Mouse (Mus musculus) forebrain, embryonic 16.5 days (tissue): ENCODE measurements around the gene Zfp207. TPM values are rescaled to one million over a fixed set of nuclear protein-coding genes. Genes with fewer than 3 reads are reported as not detected.
"Not testable (repeated sequence)": the region's sequence is repeated elsewhere in the genome, so short reads cannot be mapped to it uniquely, and the experiment has no call there.

Experiments used
- ATAC-seq: fragments of 200-750 bp; cut with Nextera tagmentation; 2 replicates; pipeline ENCODE4 v1.8.0; 2017; ENCODE audit warnings: mild to moderate bottlenecking, moderate library complexity
- H3K27ac ChIP-seq: fragments of 300-500 bp; sonication (generic); 2 replicates; pipeline ENCODE4 v1.5.1; 2014; ENCODE audit warnings: low read length, control low read depth
- H3K27me3 ChIP-seq: fragments of 300-500 bp; sonication (generic); replicated peaks from 2 replicates; pipeline ENCODE4 v1.6.1; 2014; ENCODE audit warnings: low read length; ENCODE audit not compliant: control insufficient read depth, insufficient read depth
- H3K36me3 ChIP-seq: fragments of 300-500 bp; sonication (generic); 2 replicates; pipeline ENCODE4 v1.6.1; 2014; ENCODE audit not compliant: control insufficient read depth, insufficient read depth
- H3K4me1 ChIP-seq: fragments of 300-500 bp; sonication (generic); replicated peaks from 2 replicates; pipeline ENCODE4 v1.6.1; 2014; ENCODE audit warnings: low read length; ENCODE audit not compliant: control insufficient read depth, insufficient read depth
- H3K4me2 ChIP-seq: fragments of 300-500 bp; sonication (generic); 2 replicates; pipeline ENCODE4 v1.6.1; 2014; ENCODE audit warnings: mild to moderate bottlenecking, low read length, control low read depth
- H3K4me3 ChIP-seq: fragments of 300-500 bp; sonication (generic); replicated peaks from 2 replicates; pipeline ENCODE4 v1.5.1; 2014; ENCODE audit warnings: mild to moderate bottlenecking, low read length, control low read depth
- H3K9ac ChIP-seq: fragments of 300-500 bp; sonication (generic); replicated peaks from 2 replicates; pipeline ENCODE4 v1.6.1; 2014; ENCODE audit warnings: low read depth, low read length, control low read depth
- H3K9me3 ChIP-seq: fragments of 300-500 bp; sonication (generic); 2 replicates; pipeline ENCODE4 v1.6.1; 2016; ENCODE audit warnings: low read length; ENCODE audit not compliant: control insufficient read depth
- WGBS: fragments of 180-500 bp; shearing (Covaris S2); extraction: QIAGEN DNeasy Blood & Tissue Kit; methylation state at CpG from one replicate; pipeline ENCODE4 v1.1.7; 2014; 5-methylcytosine and 5-hydroxymethylcytosine counted together
- polyA plus RNA-seq: library from polyadenylated mRNA; unstranded; fragments of >200 nt; fragmentation: Nextera tagmentation; extraction: Ambion mirVana; gene quantifications from 2 replicates; pipeline ENCODE4 v1.2.1, GENCODE M21; 2015

Gene Zfp207
- polyA plus RNA-seq, 1 experiment from 2014 or later, result 250 TPM

GRCm38 (mm10) chr11:80425247-80425778, 42.2 kb downstream of the Zfp207 start:
- H3K9me3 ChIP-seq, result no peaks in the 10 kb centered on the region
- no peak overlapping the region for H3K4me2 ChIP-seq
- no peak overlapping the region for H3K27ac ChIP-seq
- no peaks in the 10 kb centered on the region for H3K27me3 ChIP-seq
- no peak for ATAC-seq
- no peaks in the 10 kb centered on the region for H3K36me3 ChIP-seq
- WGBS, result 60% methylated on average over 5 of the region's 5 CpGs
- no peak overlapping the region for H3K4me3 ChIP-seq
- H3K4me1 ChIP-seq, result peaks cover 11% of the 10 kb centered on the region
- no peak overlapping the region for H3K9ac ChIP-seq

DNA sequence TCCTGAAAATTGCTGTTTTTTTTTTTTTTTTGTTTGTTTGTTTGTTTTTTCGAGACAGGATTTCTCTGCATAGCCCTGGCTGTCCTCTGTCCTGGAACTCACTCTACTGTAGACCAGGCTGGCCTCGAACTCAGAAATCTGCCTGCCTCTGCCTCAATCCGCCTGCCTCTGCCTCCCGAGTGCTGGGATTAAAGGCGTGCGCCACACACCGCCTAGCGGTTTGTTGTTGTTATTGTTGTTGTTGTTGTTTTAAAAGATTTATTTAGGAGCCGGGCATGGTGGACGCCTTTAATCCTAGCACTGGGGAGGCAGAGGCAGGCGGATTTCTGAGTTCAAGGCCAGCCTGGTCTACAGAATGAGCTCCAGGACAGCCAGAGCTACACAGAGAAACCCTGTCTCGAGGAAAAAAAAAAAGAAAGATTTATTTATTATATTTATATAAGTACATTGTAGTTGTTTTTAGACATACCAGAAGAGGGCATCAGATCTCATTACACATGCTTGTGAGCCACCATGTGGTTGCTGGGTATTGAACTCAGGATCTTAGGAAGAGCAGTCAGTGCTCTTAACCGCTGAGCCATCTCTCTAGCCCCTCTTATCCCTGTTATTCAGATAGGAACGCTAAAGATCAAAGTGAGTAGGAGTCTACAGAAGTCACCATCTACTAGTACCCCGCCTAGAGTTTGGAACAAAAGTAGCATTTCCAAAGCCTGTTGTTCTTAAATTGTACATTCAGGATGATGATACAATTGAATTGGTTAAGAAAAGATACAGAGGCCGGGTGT, 43.1 kb downstream of the Zfp207 start:
- H3K27me3 ChIP-seq, H3K9ac ChIP-seq, H3K9me3 ChIP-seq, H3K36me3 ChIP-seq, H3K27ac ChIP-seq, H3K4me2 ChIP-seq, ATAC-seq, H3K4me3 ChIP-seq: not testable (repeated sequence)
- WGBS, result 82% methylated on average over 16 of the region's 16 CpGs
- H3K4me1 ChIP-seq, result peaks cover 11% of the 10 kb centered on the region

DNA sequence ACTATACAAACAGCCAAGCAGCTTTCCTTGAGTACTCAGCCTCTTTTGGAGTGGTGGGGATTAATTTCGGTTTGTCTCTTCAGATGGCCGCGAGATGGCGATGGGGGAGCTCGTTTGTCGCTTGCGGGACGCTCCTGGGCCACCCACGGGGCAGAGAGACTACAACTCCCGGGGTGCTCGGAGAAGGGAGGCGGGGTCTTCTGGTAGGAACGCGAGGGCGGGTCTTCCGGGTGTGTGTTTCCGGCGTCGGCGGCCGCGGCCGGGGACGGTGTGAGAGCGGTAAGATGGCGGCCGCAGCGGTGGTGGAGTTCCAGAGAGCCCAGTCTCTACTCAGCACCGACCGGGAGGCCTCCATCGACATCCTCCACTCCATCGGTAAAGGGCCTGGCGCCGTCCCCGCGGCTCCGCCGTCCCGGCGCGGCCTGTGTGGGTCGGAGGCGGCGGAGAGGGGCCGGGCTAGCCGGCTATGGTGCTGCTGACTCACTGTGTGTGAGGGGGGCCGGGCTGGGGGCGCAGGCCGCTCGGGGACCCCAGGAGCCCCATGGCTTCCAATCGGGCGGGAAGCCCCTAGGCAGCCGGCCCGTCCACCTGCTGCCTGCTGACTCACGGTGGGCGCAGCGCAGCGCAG, 45.4 kb downstream of the Zfp207 start, which contains the start of gene Psmd11:
Gene Psmd11, plus strand, starts transcription at position 235 of the 628 bp plus-strand sequence.
- H3K36me3 ChIP-seq, result peaks cover 6% of the 10 kb centered on the region
- peak within 1 kb of the TSS; percentile 90 for H3K4me2 ChIP-seq
- peaks cover 11% of the 10 kb centered on the region for H3K4me1 ChIP-seq
- H3K4me3 ChIP-seq, result peak within 1 kb of the TSS; percentile 93
- H3K27ac ChIP-seq, result peak within 1 kb of the TSS; percentile 86
- 0% methylated on average over 56 of the region's 58 CpGs for WGBS
- H3K9ac ChIP-seq, result peak within 1 kb of the TSS; percentile 93
- no peaks in the 10 kb centered on the region for H3K9me3 ChIP-seq
- H3K27me3 ChIP-seq, result no peaks in the 10 kb centered on the region
- peak; percentile 100 for ATAC-seq

DNA sequence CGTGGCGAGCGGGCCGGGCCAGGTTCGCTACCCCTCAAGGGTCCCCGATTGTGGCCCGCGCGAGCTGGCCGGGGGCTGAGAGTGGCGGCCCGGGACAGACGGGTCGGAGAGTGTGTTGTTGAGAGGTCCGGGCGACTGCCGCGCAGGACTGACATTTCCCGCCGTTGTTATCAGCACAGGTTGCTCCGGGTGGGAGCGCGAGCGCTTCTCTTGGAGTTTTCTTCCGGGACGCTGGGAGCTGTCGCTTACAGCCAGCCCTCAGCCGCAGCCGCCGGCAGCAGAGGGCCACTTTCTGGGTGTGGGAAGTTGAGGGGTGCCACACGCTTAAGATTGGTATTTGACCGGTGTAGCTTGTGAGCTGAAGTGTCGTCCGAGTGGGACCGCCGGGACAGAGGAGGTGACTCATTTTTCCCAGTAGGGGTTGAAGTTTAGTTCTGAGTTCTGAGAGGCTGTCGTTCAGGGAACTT, 46.0 kb downstream of the Zfp207 start:
- Histone ChIP-seq H3K4me2 (peak overlapping the region; percentile 90), H3K4me3 (peak overlapping the region; percentile 93), H3K36me3 (peaks cover 6% of the 10 kb centered on the region), H3K27ac (peak overlapping the region; percentile 86), H3K27me3 (no peaks in the 10 kb centered on the region), H3K9ac (peak overlapping the region; percentile 93), H3K4me1 (peaks cover 11% of the 10 kb centered on the region), H3K9me3 (no peaks in the 10 kb centered on the region)
- under 1% methylated on average over 36 of the region's 37 CpGs for WGBS
- ATAC-seq, result no peak; the same call in 1 of the 2 replicates

DNA sequence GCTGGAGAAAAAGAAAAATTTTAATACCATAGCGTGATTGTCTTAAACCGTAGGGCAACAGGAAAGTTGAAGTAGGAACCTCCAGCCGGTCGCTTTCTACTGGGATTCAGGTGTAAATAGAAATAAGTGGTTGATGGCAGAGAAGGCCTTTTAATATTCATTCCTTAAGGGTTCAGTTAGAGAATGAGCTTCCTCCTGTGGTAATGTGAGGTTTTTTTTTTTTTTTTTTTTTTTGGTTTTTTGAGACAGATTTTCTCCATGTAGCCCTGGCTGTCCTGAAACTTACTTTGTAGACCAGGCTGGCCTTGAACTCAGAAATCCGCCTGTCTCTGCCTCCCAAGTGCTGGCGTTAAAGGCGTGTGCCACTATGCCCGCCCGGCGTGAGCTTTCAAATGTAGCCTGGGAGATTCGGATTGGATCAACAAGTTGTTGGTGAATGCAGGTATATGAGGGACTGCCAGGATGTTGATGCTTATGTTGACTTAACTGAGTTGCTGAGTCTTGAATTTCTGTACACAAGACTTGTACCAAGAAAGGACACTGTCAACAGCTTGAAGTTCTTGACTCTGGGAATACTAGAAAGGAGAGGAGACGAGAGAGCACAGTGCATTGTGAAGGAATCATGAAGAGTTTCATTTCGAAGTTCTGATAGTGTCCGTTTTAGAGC, 46.6 kb downstream of the Zfp207 start:
- H3K4me3 ChIP-seq, result peak overlapping the region; percentile 93
- H3K27me3 ChIP-seq, result no peaks in the 10 kb centered on the region
- H3K36me3 ChIP-seq, result peaks cover 6% of the 10 kb centered on the region
- H3K9me3 ChIP-seq, result no peaks in the 10 kb centered on the region
- peak overlapping the region; percentile 93 for H3K9ac ChIP-seq
- 60% methylated on average over 14 of the region's 14 CpGs for WGBS
- peaks cover 11% of the 10 kb centered on the region for H3K4me1 ChIP-seq
- H3K4me2 ChIP-seq, result peak overlapping the region; percentile 90
- no peak for ATAC-seq
- no peak overlapping the region for H3K27ac ChIP-seq

GRCm38 (mm10) chr11:80430366-80430910, 47.4 kb downstream of the Zfp207 start:
- no peak overlapping the region for H3K27ac ChIP-seq
- no peak for ATAC-seq
- H3K4me3 ChIP-seq, result no peak overlapping the region
- H3K4me1 ChIP-seq, result peaks cover 11% of the 10 kb centered on the region
- H3K9me3 ChIP-seq, result no peaks in the 10 kb centered on the region
- WGBS, result 94% methylated on average over 3 of the region's 3 CpGs
- peaks cover 6% of the 10 kb centered on the region for H3K36me3 ChIP-seq
- H3K4me2 ChIP-seq, result no peak overlapping the region
- no peak overlapping the region for H3K9ac ChIP-seq
- no peaks in the 10 kb centered on the region for H3K27me3 ChIP-seq

GRCm38 (mm10) chr11:80446916-80447315, 63.8 kb downstream of the Zfp207 start:
- ATAC-seq, result no peak
- Histone ChIP-seq H3K9me3 (no peaks in the 10 kb centered on the region), H3K36me3 (peaks cover 20% of the 10 kb centered on the region), H3K4me2 (no peak overlapping the region), H3K9ac (no peak overlapping the region), H3K4me3 (no peak overlapping the region), H3K27ac (no peak overlapping the region), H3K27me3 (no peaks in the 10 kb centered on the region), H3K4me1 (no peaks in the 10 kb centered on the region)
- 96% methylated on average over 3 of the region's 3 CpGs for WGBS

- H3K4me2 ChIP-seq, result no peak overlapping the region
- peaks cover 22% of the 10 kb centered on the region for H3K36me3 ChIP-seq
- no peak overlapping the region for H3K9ac ChIP-seq
- H3K4me3 ChIP-seq, result no peak overlapping the region
- no peak overlapping the region for H3K27ac ChIP-seq
- no peaks in the 10 kb centered on the region for H3K4me1 ChIP-seq
- no peak for ATAC-seq
- WGBS, result 96% methylated on average over 2 of the region's 2 CpGs
- H3K9me3 ChIP-seq, result no peaks in the 10 kb centered on the region
- no peaks in the 10 kb centered on the region for H3K27me3 ChIP-seq
These were observed 66.8 kb downstream of the Zfp207 start for GRCm38 (mm10) chr11:80449859-80450258.

DNA sequence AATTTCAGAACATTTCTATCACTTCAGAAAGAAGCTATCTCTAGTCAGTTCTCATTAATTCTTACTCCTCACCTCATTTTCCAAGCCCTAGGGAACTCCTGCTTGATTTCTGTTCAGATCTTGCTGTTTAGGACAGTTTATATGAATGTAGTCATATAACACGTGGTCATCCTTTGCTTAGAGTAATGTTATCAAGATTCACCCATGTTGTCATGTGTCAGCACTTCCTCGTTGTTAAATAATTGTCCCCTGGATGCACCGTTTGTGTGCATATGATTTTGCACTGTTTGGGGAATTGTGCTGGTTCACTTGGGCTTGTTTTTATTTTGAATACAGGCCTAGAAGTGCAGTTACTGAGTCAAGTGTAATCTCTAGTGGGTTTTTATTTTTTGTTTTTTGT, 69.2 kb downstream of the Zfp207 start:
- Histone ChIP-seq H3K27me3 (no peaks in the 10 kb centered on the region), H3K4me3 (no peak overlapping the region), H3K4me2 (no peak overlapping the region), H3K36me3 (peaks cover 16% of the 10 kb centered on the region), H3K4me1 (no peaks in the 10 kb centered on the region), H3K9me3 (no peaks in the 10 kb centered on the region), H3K27ac (no peak overlapping the region), H3K9ac (no peak overlapping the region)
- ATAC-seq, result no peak
- WGBS, result 92% methylated on average over 3 of the region's 3 CpGs
